Mouse (Mus musculus): ENCODE results near the gene Fahd1.

DNA sequence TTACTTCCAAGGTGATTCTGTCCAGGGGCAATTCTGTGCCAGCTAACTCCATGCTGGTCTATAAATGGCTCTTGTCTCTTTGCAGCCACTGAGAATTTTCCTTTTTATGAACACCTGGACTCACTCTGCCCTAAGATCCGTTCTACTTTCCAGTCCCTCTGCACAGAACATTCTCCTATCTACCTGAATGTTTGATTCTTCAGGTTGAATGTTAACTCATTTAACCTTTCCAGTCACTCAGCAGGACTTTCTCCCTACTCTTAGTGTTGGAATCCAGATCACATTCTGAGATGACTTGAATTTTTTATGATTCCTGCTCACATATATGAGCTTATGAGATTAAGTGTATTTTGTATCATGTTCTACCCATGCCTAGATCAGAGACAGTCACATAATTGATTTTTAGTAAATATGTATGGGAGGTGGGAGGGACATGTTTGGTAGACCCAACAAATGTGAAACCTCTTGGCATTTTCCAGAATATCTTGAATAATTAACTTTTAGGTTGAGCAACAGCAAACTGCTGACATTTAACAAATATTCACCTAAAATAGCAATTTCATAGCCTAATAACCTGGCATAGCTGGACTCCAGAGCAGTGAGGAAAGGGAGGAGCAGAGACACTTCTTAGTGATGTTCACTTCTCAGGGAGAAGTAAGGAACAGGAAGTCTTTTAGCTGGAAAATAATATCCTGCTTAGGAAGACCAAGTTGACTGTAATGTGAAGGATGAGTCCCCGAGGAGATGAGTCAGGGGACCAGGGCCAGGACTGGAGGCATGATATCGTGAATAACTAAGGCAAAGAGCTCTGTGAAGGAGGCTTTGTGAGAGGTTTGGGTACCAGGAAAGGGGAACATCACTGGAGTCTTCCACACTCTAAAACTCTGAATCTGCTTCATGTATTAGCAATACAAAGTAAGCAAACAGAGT, 28.5 kb downstream of the Fahd1 start:
- TF ChIP-seq CTCF (IDR thresholded peaks at IDR 0.05; ENCODE audit: insufficient read depth, low read length) (no peak), POLR2A (IDR thresholded peaks at IDR 0.05; ENCODE audit: borderline replicate concordance, extremely low read depth, low read depth, low read length) (no peak)

Measured in lung, adult 2 months (tissue).